Mouse (Mus musculus) kidney, postnatal 0 days (tissue): Measurements from ENCODE around the gene Aoc1. TPM values are rescaled to one million over a fixed set of nuclear protein-coding genes. Genes with fewer than 3 reads are reported as not detected.

Source experiments
- ATAC-seq: fragments of 200-750 bp; cut with Nextera tagmentation; replicated peaks from 2 replicates; pipeline ENCODE4 v1.8.0; 2017; ENCODE audit warnings: low read depth, moderate number of reproducible peaks, moderate TSS enrichment, moderate library complexity; ENCODE audit not compliant: low FRiP score
- DNase-seq: peaks from one replicate; pipeline ENCODE4 v3.0.0-alpha.2; 2016; ENCODE audit warnings: low spot score
- H3K27ac ChIP-seq: fragments of 300-500 bp; sonication (generic); 2 replicates; pipeline ENCODE4 v1.5.1; 2014; ENCODE audit warnings: mild to moderate bottlenecking
- H3K27me3 ChIP-seq: fragments of 300-500 bp; sonication (generic); 2 replicates; pipeline ENCODE4 v1.6.1; 2014; ENCODE audit warnings: low read length, mixed read lengths; ENCODE audit not compliant: insufficient read depth
- H3K36me3 ChIP-seq: fragments of 300-500 bp; sonication (generic); 2 replicates; pipeline ENCODE4 v1.6.1; 2014; ENCODE audit warnings: low read length, mixed read lengths; ENCODE audit not compliant: insufficient read depth
- H3K4me1 ChIP-seq: fragments of 300-500 bp; sonication (generic); replicated peaks from 2 replicates; pipeline ENCODE4 v1.6.1; 2014; ENCODE audit warnings: antibody characterized with exemption, low read length, mixed read lengths; ENCODE audit not compliant: insufficient read depth
- H3K4me2 ChIP-seq: fragments of 300-500 bp; sonication (generic); 2 replicates; pipeline ENCODE4 v1.6.1; 2014; ENCODE audit warnings: mild to moderate bottlenecking, low read length, moderate library complexity, mixed read lengths
- H3K4me3 ChIP-seq: fragments of 300-500 bp; sonication (generic); replicated peaks from 2 replicates; pipeline ENCODE4 v1.5.1; 2014; ENCODE audit warnings: low read depth, low read length
- H3K9ac ChIP-seq: fragments of 300-500 bp; sonication (generic); 2 replicates; pipeline ENCODE4 v1.6.1; 2014; ENCODE audit warnings: low read depth, low read length
- H3K9me3 ChIP-seq: fragments of 300-500 bp; sonication (generic); replicated peaks from 2 replicates; pipeline ENCODE4 v1.6.1; 2016; ENCODE audit warnings: low read length, inconsistent platforms, mixed read lengths
- CTCF ChIP-seq: IDR thresholded peaks from 2 replicates; pipeline ENCODE4 v1.5.1; 2016; ENCODE audit warnings: antibody characterized with exemption, low read depth, mild to moderate bottlenecking, moderate library complexity
- WGBS: fragments of 180-500 bp; shearing (Covaris S2); extraction: QIAGEN DNeasy Blood & Tissue Kit; methylation state at CpG from one replicate; pipeline ENCODE4 v1.1.7; 2014; 5-methylcytosine and 5-hydroxymethylcytosine counted together
- polyA plus RNA-seq: library from polyadenylated mRNA; unstranded; fragments of >200 nt; fragmentation: Nextera tagmentation; extraction: Ambion mirVana; gene quantifications from 2 replicates; pipeline ENCODE4 v1.2.1, GENCODE M21; 2015

The Aoc1 gene
- 9.9 and 11.0 TPM in 2 replicates for polyA plus RNA-seq

GRCm38 (mm10) chr6:48872596-48872995 lies at the start of gene Aoc1:
Gene Aoc1 (plus strand): TSS chr6:48872896.
- Histone ChIP-seq H3K4me1 (no peaks in the 10 kb centered on the region; the same call in 1 of the 2 replicates), H3K9ac (no peak within 1 kb of the TSS), H3K9me3 (no peaks in the 10 kb centered on the region), H3K27me3 (no peaks in the 10 kb centered on the region), H3K36me3 (no peaks in the 10 kb centered on the region), H3K4me2 (no peak within 1 kb of the TSS), H3K27ac (peak within 1 kb of the TSS; percentile 48; the same call in 1 of the 2 replicates), H3K4me3 (no peak within 1 kb of the TSS)
- no peak for ATAC-seq
- WGBS, result 59% methylated on average over 5 of the region's 5 CpGs
- TF ChIP-seq CTCF, result no peak
- no peak for DNase-seq

GRCm38 (mm10) chr6:48825016-48825415 lies 47.7 kb upstream of the Aoc1 start:
- no peaks in the 10 kb centered on the region for H3K27me3 ChIP-seq
- DNase-seq (peak; percentile 27), ATAC-seq (no peak)
- no peak overlapping the region for H3K4me2 ChIP-seq
- no peaks in the 10 kb centered on the region for H3K36me3 ChIP-seq
- no peak for TF ChIP-seq CTCF
- 62% methylated on average over 7 of the region's 7 CpGs for WGBS
- no peak overlapping the region for H3K9ac ChIP-seq
- no peaks in the 10 kb centered on the region for H3K9me3 ChIP-seq
- H3K4me1 ChIP-seq, result no peaks in the 10 kb centered on the region; the same call in 1 of the 2 replicates
- H3K27ac ChIP-seq, result no peak overlapping the region
- H3K4me3 ChIP-seq, result no peak overlapping the region

GRCm38 (mm10) chr6:48828976-48829375 lies 43.7 kb upstream of the Aoc1 start:
- Histone ChIP-seq H3K27me3 (no peaks in the 10 kb centered on the region), H3K9ac (no peak overlapping the region), H3K4me1 (no peaks in the 10 kb centered on the region; the same call in 1 of the 2 replicates), H3K4me3 (no peak overlapping the region), H3K9me3 (no peaks in the 10 kb centered on the region), H3K4me2 (no peak overlapping the region), H3K36me3 (peaks cover 14% of the 10 kb centered on the region), H3K27ac (no peak overlapping the region)
- peak; percentile 41 for DNase-seq
- 59% methylated on average over 1 of the region's 1 CpGs for WGBS
- no peak for TF ChIP-seq CTCF
- ATAC-seq, result no peak

GRCm38 (mm10) chr6:48829651-48830050 lies 43.0 kb upstream of the Aoc1 start:
- no peaks in the 10 kb centered on the region for H3K27me3 ChIP-seq
- H3K4me1 ChIP-seq, result no peaks in the 10 kb centered on the region; the same call in 1 of the 2 replicates
- no peak overlapping the region for H3K4me2 ChIP-seq
- H3K27ac ChIP-seq, result no peak overlapping the region
- H3K4me3 ChIP-seq, result no peak overlapping the region
- no peaks in the 10 kb centered on the region for H3K9me3 ChIP-seq
- no peak for ATAC-seq
- peaks cover 21% of the 10 kb centered on the region for H3K36me3 ChIP-seq
- TF ChIP-seq CTCF, result no peak
- no peak overlapping the region for H3K9ac ChIP-seq
- DNase-seq, result no peak

- 38% methylated on average over 1 of the region's 1 CpGs for WGBS
- no peak for ATAC-seq
These were observed 42.5 kb upstream of the Aoc1 start for GRCm38 (mm10) chr6:48830241-48830640.

GRCm38 (mm10) chr6:48831141-48831540 lies 41.6 kb upstream of the Aoc1 start:
- Histone ChIP-seq H3K27ac (no peak overlapping the region), H3K9me3 (no peaks in the 10 kb centered on the region), H3K4me1 (no peaks in the 10 kb centered on the region; the same call in 1 of the 2 replicates), H3K27me3 (no peaks in the 10 kb centered on the region), H3K9ac (no peak overlapping the region), H3K4me2 (no peak overlapping the region), H3K4me3 (no peak overlapping the region), H3K36me3 (peaks cover 35% of the 10 kb centered on the region)
- TF ChIP-seq CTCF, result no peak
- 85% methylated on average over 5 of the region's 5 CpGs for WGBS
- DNase-seq (no peak), ATAC-seq (no peak)

More at GRCm38 (mm10) chr6:48830241-48830640, 42.5 kb upstream of the Aoc1 start:
- Histone ChIP-seq H3K4me1 (no peaks in the 10 kb centered on the region; the same call in 1 of the 2 replicates), H3K9me3 (no peaks in the 10 kb centered on the region), H3K27ac (no peak overlapping the region), H3K27me3 (no peaks in the 10 kb centered on the region), H3K4me2 (no peak overlapping the region), H3K4me3 (no peak overlapping the region), H3K36me3 (peaks cover 26% of the 10 kb centered on the region), H3K9ac (no peak overlapping the region)
- no peak for DNase-seq
- no peak for TF ChIP-seq CTCF

GRCm38 (mm10) chr6:48832426-48832825 lies 40.3 kb upstream of the Aoc1 start:
- no peaks in the 10 kb centered on the region; the same call in 1 of the 2 replicates for H3K4me1 ChIP-seq
- 91% methylated on average over 1 of the region's 1 CpGs for WGBS
- no peaks in the 10 kb centered on the region for H3K9me3 ChIP-seq
- no peak overlapping the region for H3K4me2 ChIP-seq
- no peak for DNase-seq
- no peak overlapping the region for H3K27ac ChIP-seq
- no peak for ATAC-seq
- no peak overlapping the region for H3K9ac ChIP-seq
- no peak overlapping the region for H3K4me3 ChIP-seq
- H3K36me3 ChIP-seq, result peaks cover 48% of the 10 kb centered on the region
- no peak for TF ChIP-seq CTCF
- no peaks in the 10 kb centered on the region for H3K27me3 ChIP-seq
